Mouse (Mus musculus): ENCODE measurements around the gene Lce1f.
"Not testable (repeated sequence)": the region's sequence is repeated elsewhere in the genome, so short reads cannot be mapped to it uniquely, and the experiment has no call there.

DNA sequence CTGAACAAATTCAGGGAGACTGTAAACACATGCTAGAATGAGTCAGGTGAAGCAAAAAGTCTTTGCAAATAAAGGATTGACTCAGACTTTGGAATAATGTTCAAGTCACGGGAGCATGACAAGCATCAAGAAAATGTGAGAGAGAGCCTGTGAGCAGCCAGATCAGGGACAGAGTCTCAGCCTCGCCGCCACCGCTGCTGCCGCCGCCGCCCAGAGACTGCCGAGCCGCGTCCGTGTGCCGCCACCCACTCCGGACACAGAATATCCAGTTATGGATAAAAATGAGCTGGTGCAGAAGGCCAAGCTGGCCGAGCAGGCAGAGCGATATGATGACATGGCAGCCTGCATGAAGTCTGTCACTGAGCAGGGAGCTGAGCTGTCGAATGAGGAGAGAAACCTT is 31.0 kb downstream of the Lce1f start:
- TF ChIP-seq GATA1, TAL1 (IDR thresholded peaks at IDR 0.05; ENCODE audit: low read length): not testable (repeated sequence)
